Mouse (Mus musculus) E14TG2a.4 (cell line): ENCODE measurements around the gene Gm10337.

Source experiments
- H3K27me3 ChIP-seq: 2 replicates; pipeline ENCODE4 v1.6.1; 2014; ENCODE audit warnings: low read length, control low read depth; ENCODE audit not compliant: insufficient read depth
- H3K36me3 ChIP-seq: 2 replicates; pipeline ENCODE4 v1.6.1; 2014; ENCODE audit warnings: low read length, control low read depth; ENCODE audit not compliant: insufficient read depth
- H3K4me1 ChIP-seq: replicated peaks from 2 replicates; pipeline ENCODE4 v1.6.1; 2014; ENCODE audit warnings: low read depth, low read length, control low read depth
- H3K4me3 ChIP-seq: replicated peaks from 2 replicates; pipeline ENCODE4 v1.5.1; 2014; ENCODE audit warnings: mild to moderate bottlenecking, low read length
- H3K9me3 ChIP-seq: 2 replicates; pipeline ENCODE4 v1.6.1; 2014; ENCODE audit warnings: low read length, control low read depth
- CTCF ChIP-seq: conservative IDR thresholded peaks from 2 replicates; pipeline ENCODE4 v1.5.1; 2014; ENCODE audit warnings: low read length
- NANOG ChIP-seq: IDR thresholded peaks from 2 replicates; pipeline ENCODE4 v1.6.1; 2014; ENCODE audit warnings: borderline replicate concordance, low read length, mixed read lengths
- POU5F1 ChIP-seq: IDR thresholded peaks from 2 replicates; pipeline ENCODE4 v1.6.1; 2014; ENCODE audit warnings: low read length, borderline replicate concordance

Gm10337 gene

DNA sequence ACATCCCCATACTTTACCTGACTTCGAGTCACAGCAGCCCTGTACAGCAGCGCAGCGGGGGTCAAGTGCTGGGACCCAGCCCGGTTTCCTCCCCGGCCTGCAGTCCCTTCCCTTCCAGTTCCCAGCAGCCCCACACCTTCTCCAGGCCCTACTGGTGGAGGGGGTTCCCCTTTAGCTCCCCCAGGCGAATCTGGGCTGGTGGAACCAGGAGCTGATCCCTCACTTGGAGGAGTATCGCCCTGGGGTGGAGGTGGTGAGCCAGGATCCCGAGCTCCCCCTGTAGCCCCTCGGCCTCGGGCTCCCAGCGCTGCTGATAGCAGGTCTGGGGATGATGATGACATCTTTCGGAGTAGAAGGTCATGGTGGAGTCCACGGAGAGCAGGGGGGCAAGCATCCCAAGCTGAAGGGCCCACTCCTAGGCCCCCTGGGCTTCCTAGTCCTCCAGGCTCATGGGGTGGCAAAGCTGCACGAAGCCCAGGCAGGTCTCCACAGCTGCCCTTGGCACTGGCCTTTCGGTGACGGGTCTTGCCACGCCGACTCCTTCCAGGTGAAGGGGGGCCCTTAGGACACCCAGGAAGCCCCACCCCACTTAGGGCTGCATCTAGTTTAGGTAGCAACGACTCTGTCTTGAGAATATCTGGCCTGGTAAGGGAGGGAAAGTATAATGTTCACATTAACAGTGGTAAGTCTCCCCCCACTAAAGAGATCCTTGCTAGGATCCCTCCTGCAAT is 2.3 kb upstream of the Gm10337 start:
- Histone ChIP-seq H3K9me3 (no peaks in the 10 kb centered on the region), H3K36me3 (peaks cover 100% of the 10 kb centered on the region), H3K27me3 (no peaks in the 10 kb centered on the region), H3K4me1 (peaks cover 70% of the 10 kb centered on the region), H3K4me3 (no peak overlapping the region)
- TF ChIP-seq NANOG: no peak
- TF ChIP-seq CTCF: no peak
- no peak for TF ChIP-seq POU5F1

DNA sequence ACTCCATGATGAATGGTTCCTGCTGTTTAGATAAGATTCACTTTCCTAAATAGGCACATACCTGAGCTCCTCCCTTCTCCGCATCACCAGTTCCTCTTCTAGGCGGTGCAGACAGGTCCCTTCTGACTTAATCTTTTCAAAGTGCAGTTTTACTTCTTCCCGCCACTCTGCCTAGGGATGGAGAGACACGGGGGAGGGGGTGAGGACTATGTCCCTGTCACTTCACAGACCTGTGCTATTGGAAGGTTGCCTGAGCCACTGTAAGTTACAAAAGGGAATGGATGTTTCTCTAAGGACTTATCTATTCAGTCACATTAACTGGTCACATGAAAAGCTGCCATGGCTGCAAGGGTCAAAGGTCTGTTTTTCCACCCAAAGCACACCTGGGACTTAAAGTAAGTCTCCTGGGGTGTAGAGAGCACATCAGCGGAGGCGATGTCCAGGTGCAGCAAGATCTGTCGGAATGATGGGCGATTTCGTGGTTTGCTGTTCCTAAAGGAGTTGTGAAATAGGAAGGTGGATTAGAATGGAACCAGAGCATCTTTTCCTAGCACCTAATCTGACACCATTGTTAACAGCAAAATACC is 1.2 kb upstream of the Gm10337 start:
- Histone ChIP-seq H3K36me3 (peaks cover 98% of the 10 kb centered on the region), H3K27me3 (no peaks in the 10 kb centered on the region), H3K4me3 (no peak overlapping the region), H3K9me3 (no peaks in the 10 kb centered on the region), H3K4me1 (peaks cover 77% of the 10 kb centered on the region)
- no peak for TF ChIP-seq POU5F1
- TF ChIP-seq NANOG: no peak
- TF ChIP-seq CTCF: no peak

GRCm38 (mm10) chr15:102503924-102504782 is 631 bp downstream of the Gm10337 start:
- no peak for TF ChIP-seq CTCF
- no peak for TF ChIP-seq NANOG
- no peak for TF ChIP-seq POU5F1
- H3K9me3 ChIP-seq: no peaks in the 10 kb centered on the region
- peaks cover 97% of the 10 kb centered on the region for H3K36me3 ChIP-seq
- peaks cover 85% of the 10 kb centered on the region for H3K4me1 ChIP-seq
- H3K27me3 ChIP-seq: no peaks in the 10 kb centered on the region
- H3K4me3 ChIP-seq: no peak overlapping the region

DNA sequence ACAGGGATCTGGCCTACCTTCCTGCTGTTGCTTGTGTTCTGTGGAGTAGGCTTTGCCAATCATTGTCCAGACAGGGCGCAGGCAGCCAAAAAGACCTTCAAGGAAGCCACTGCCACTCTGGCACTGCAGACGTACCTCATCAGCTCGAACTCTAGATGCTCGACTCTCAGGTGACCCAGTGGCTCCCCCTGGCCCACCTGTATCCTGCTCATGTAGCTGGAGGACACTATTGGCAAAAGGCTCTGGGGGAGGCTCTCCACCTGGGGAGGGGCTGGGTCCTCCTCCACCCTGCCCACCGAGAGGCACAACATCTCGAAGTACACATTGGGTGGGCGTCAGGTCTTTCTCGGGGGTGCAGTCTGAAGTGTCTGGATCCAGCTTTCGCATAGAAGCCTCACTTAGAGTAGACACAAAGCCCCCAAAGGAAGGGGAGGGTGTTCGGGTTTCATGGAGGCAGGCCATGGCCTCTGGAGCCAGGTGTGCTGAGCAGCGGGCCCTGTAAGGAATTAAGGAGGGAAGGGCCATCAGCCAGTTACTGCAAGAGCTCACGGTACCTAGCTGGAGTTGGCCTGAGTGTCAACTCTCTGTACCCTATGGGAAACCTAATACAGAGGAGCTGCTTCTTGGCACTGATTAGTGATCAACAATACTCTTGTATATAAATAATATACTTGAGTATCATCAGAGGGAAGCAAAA is 1.7 kb downstream of the Gm10337 start:
- peaks cover 86% of the 10 kb centered on the region for H3K36me3 ChIP-seq
- peaks cover 90% of the 10 kb centered on the region for H3K4me1 ChIP-seq
- H3K4me3 ChIP-seq: no peak overlapping the region
- no peaks in the 10 kb centered on the region for H3K9me3 ChIP-seq
- H3K27me3 ChIP-seq: no peaks in the 10 kb centered on the region
- no peak for TF ChIP-seq POU5F1
- no peak for TF ChIP-seq NANOG
- no peak for TF ChIP-seq CTCF

GRCm38 (mm10) chr15:102505770-102506463 is 2.4 kb downstream of the Gm10337 start:
- Histone ChIP-seq H3K36me3 (peaks cover 79% of the 10 kb centered on the region), H3K4me1 (peaks cover 85% of the 10 kb centered on the region), H3K9me3 (no peaks in the 10 kb centered on the region), H3K4me3 (no peak overlapping the region), H3K27me3 (no peaks in the 10 kb centered on the region)
- no peak for TF ChIP-seq POU5F1
- no peak for TF ChIP-seq NANOG
- TF ChIP-seq CTCF: no peak

DNA sequence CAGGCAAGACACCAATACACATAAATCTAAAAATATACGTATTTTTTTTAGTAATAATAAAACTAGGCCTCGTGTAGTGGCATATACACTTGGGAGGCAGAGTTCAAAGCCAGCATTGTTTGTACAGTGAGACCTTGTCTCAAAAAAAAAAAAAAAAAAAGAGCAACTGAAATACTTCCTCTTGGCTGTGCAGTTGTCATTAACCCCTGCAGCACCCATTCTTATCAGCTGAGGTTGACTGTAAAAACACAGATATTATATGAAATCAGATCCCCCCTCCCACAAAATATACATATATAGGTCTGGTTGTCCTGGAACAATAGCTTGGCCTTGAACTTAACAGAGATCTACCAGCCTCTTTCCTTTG is 2.9 kb downstream of the Gm10337 start:
- Histone ChIP-seq H3K4me1 (peaks cover 85% of the 10 kb centered on the region), H3K9me3 (no peaks in the 10 kb centered on the region), H3K36me3 (peaks cover 74% of the 10 kb centered on the region), H3K4me3 (no peak overlapping the region), H3K27me3 (no peaks in the 10 kb centered on the region)
- TF ChIP-seq NANOG: no peak
- no peak for TF ChIP-seq CTCF
- no peak for TF ChIP-seq POU5F1

GRCm38 (mm10) chr15:102506864-102507263 is 3.3 kb downstream of the Gm10337 start:
- no peak overlapping the region for H3K4me3 ChIP-seq
- no peaks in the 10 kb centered on the region for H3K9me3 ChIP-seq
- TF ChIP-seq CTCF (no peak), POU5F1 (no peak), NANOG (no peak)
- H3K36me3 ChIP-seq: peaks cover 70% of the 10 kb centered on the region
- H3K4me1 ChIP-seq: peaks cover 85% of the 10 kb centered on the region
- no peaks in the 10 kb centered on the region for H3K27me3 ChIP-seq

- Histone ChIP-seq H3K27me3 (no peaks in the 10 kb centered on the region), H3K4me3 (no peak overlapping the region), H3K36me3 (peaks cover 63% of the 10 kb centered on the region), H3K9me3 (no peaks in the 10 kb centered on the region), H3K4me1 (peaks cover 85% of the 10 kb centered on the region)
- TF ChIP-seq NANOG: no peak
- TF ChIP-seq CTCF: no peak
- TF ChIP-seq POU5F1: no peak
Measured at GRCm38 (mm10) chr15:102507561-102507960, 4.0 kb downstream of the Gm10337 start.
